In genomic region chrX:23388716-23389115, GRCm38 (mm10) we compare ENCODE assay signal across 23 mouse cellular contexts. TPM values are rescaled to one million over a fixed set of nuclear protein-coding genes. Genes with fewer than 3 reads are reported as not detected.
A peak's percentile ranks its signal among the peaks of the same experiment; 100 is the strongest.
DNase-seq lines count a peak whose midpoint lies in the region; ATAC-seq and TF ChIP-seq lines count a peak whose summit lies in the region.
"Had no signal": no experiment of that assay in that cellular context is flagged by ENCODE, and none has a peak within 500 bp of the region (broad histone marks: within the 10 kb centered on the region; RNA-seq: fewer than 3 reads in every experiment).

No protein-coding gene starts in this region.

- H3K27me3 ChIP-seq in lung, embryonic 14.5 days (ENCODE audit: insufficient read depth, low read length) = no peaks in the 10 kb centered on the region
- no peaks in the 10 kb centered on the region for H3K27me3 ChIP-seq in intestine, embryonic 16.5 days (replicated peaks; ENCODE audit: control insufficient read depth, insufficient read depth, low read length)
- no peaks in the 10 kb centered on the region for H3K27me3 ChIP-seq in kidney, embryonic 15.5 days
- H3K27me3 ChIP-seq: embryonic facial prominence, embryonic 13.5 days; embryonic facial prominence, embryonic 15.5 days; forebrain, embryonic 12.5 days had no signal

- WGBS in lung, embryonic 14.5 days = 53% methylated on average over 4 of the region's 4 CpGs
- WGBS in lung, adult 2 months = 49% methylated on average over 4 of the region's 4 CpGs
- 36% methylated on average over 4 of the region's 4 CpGs for WGBS in intestine, embryonic 16.5 days
- 71% methylated on average over 4 of the region's 4 CpGs for WGBS in kidney, embryonic 15.5 days

- DNase-seq in lung, embryonic 14.5 days = peak; percentile 16
- DNase-seq in lung, adult 2 months = no peak
- DNase-seq in left cerebral cortex, postnatal 14 days (ENCODE audit: low spot score in 2 of 2) = no peak
- DNase-seq: adrenal gland, adult 2 months; adrenal gland, postnatal 10 days; adrenal gland, postnatal 25 days; cerebellum, adult 11 months; cerebellum, adult 18-20 months; cerebellum, adult 8-10 months; cerebellum, adult 9-11 months; cerebellum, postnatal 14 days; cerebellum, postnatal 36 days; embryo, embryonic 11 days had no signal

- H3K4me1 ChIP-seq in lung, embryonic 14.5 days (ENCODE audit: insufficient read depth) = no peaks in the 10 kb centered on the region
- no peaks in the 10 kb centered on the region for H3K4me1 ChIP-seq in lung, adult 2 months (ENCODE audit: control insufficient read depth, insufficient read depth, low read length)
- no peaks in the 10 kb centered on the region for H3K4me1 ChIP-seq in intestine, embryonic 16.5 days (ENCODE audit: control insufficient read depth, insufficient read depth, low read length)
- H3K4me1 ChIP-seq in kidney, embryonic 15.5 days = no peaks in the 10 kb centered on the region
- H3K4me1 ChIP-seq: embryonic facial prominence, embryonic 13.5 days; embryonic facial prominence, embryonic 15.5 days; forebrain, embryonic 10.5 days; forebrain, embryonic 12.5 days had no signal

- no peak overlapping the region for H3K4me3 ChIP-seq in lung, embryonic 14.5 days (ENCODE audit: low read depth, low read length)
- H3K4me3 ChIP-seq in lung, adult 2 months (replicated peaks; ENCODE audit: extremely low read depth, low read depth, low read length) = no peak overlapping the region
- H3K4me3 ChIP-seq in intestine, embryonic 16.5 days (ENCODE audit: low read length) = no peak overlapping the region
- H3K4me3 ChIP-seq in kidney, embryonic 15.5 days (replicated peaks) = no peak overlapping the region
- H3K4me3 ChIP-seq: embryonic facial prominence, embryonic 13.5 days; embryonic facial prominence, embryonic 15.5 days; erythroblast, embryonic 14.5 days; forebrain, embryonic 10.5 days; forebrain, embryonic 12.5 days had no signal

- no peak overlapping the region for H3K9ac ChIP-seq in lung, embryonic 14.5 days
- H3K9ac ChIP-seq in intestine, embryonic 16.5 days (ENCODE audit: low read depth, low read length) = no peak overlapping the region
- no peak overlapping the region for H3K9ac ChIP-seq in kidney, embryonic 15.5 days
- H3K9ac ChIP-seq: embryonic facial prominence, embryonic 13.5 days; embryonic facial prominence, embryonic 15.5 days; forebrain, embryonic 12.5 days had no signal

- no peaks in the 10 kb centered on the region for H3K9me3 ChIP-seq in lung, embryonic 14.5 days (ENCODE audit: low read depth, low read length)
- no peaks in the 10 kb centered on the region for H3K9me3 ChIP-seq in intestine, embryonic 16.5 days (ENCODE audit: control insufficient read depth, low read length)
- H3K9me3 ChIP-seq in kidney, embryonic 15.5 days (replicated peaks) = no peaks in the 10 kb centered on the region
- H3K9me3 ChIP-seq: embryonic facial prominence, embryonic 13.5 days; embryonic facial prominence, embryonic 15.5 days; forebrain, embryonic 10.5 days; forebrain, embryonic 12.5 days had no signal

- TF ChIP-seq CTCF in lung, embryonic 14.5 days (IDR thresholded peaks at IDR 0.05; ENCODE audit: low read depth) = no peak
- no peak for TF ChIP-seq CTCF in lung, adult 2 months (IDR thresholded peaks at IDR 0.05; ENCODE audit: insufficient read depth, low read length)

- intact Hi-C loops in left cerebral cortex, postnatal 14 days (cut with DNase I) = no loop called here

- no peak for TF ChIP-seq POLR2A in lung, adult 2 months (IDR thresholded peaks at IDR 0.05; ENCODE audit: borderline replicate concordance, extremely low read depth, low read depth, low read length)

- no peak for ATAC-seq in lung, embryonic 14.5 days (ENCODE audit: insufficient read depth)
- peak; percentile 95 for ATAC-seq in intestine, embryonic 16.5 days
- no peak for ATAC-seq in kidney, embryonic 15.5 days (replicated peaks; ENCODE audit: low FRiP score)
- ATAC-seq: forebrain, embryonic 14.5 days; forebrain, embryonic 16.5 days had no signal

- H3K27ac ChIP-seq in lung, embryonic 14.5 days (ENCODE audit: low read depth) = no peak overlapping the region
- no peak overlapping the region for H3K27ac ChIP-seq in intestine, embryonic 16.5 days (ENCODE audit: low read length)
- H3K27ac ChIP-seq in kidney, embryonic 15.5 days = no peak overlapping the region
- H3K27ac ChIP-seq: embryonic facial prominence, embryonic 13.5 days; embryonic facial prominence, embryonic 15.5 days; forebrain, embryonic 10.5 days; forebrain, embryonic 12.5 days had no signal

- no peaks in the 10 kb centered on the region for H3K36me3 ChIP-seq in lung, embryonic 14.5 days (ENCODE audit: insufficient read depth)
- H3K36me3 ChIP-seq in intestine, embryonic 16.5 days (ENCODE audit: control insufficient read depth, insufficient read depth, low read length) = no peaks in the 10 kb centered on the region
- H3K36me3 ChIP-seq in kidney, embryonic 15.5 days = no peaks in the 10 kb centered on the region
- H3K36me3 ChIP-seq: embryonic facial prominence, embryonic 13.5 days; embryonic facial prominence, embryonic 15.5 days; forebrain, embryonic 10.5 days; forebrain, embryonic 12.5 days had no signal

- H3K4me2 ChIP-seq in lung, embryonic 14.5 days = no peak overlapping the region
- H3K4me2 ChIP-seq in intestine, embryonic 16.5 days (ENCODE audit: low read depth, low read length) = no peak overlapping the region
- no peak overlapping the region for H3K4me2 ChIP-seq in kidney, embryonic 15.5 days
- H3K4me2 ChIP-seq: embryonic facial prominence, embryonic 13.5 days; embryonic facial prominence, embryonic 15.5 days; forebrain, embryonic 12.5 days had no signal

RNA-seq across cellular contexts. Expression of gene Klhl13, which starts 23.8 kb away (rescaled TPM):
- polyA plus RNA-seq in lung, embryonic 14.5 days (2014; fragmentation: Nextera tagmentation; extraction: Ambion mirVana) = 92.7 and 95.4 TPM in 2 replicates
- polyA plus RNA-seq in lung, adult 2 months (2012; rRNA removed) = 4.4 and 9.2 TPM in 2 replicates
- polyA plus RNA-seq in intestine, embryonic 16.5 days (2015; fragmentation: Nextera tagmentation; extraction: Ambion mirVana) = 40.3 and 42.6 TPM in 2 replicates
- polyA plus RNA-seq in kidney, embryonic 15.5 days (2015; fragmentation: Nextera tagmentation; extraction: Ambion mirVana) = 46.9 and 49.2 TPM in 2 replicates
- total RNA-seq in left cerebral cortex, postnatal 14 days (2021) = 10 to 100 TPM; 37.5 to 54.2 TPM
- total RNA-seq: MEL had no signal
- polyA plus RNA-seq: erythroblast, embryonic 14.5 days had no signal
